23 mouse cellular contexts compared by ENCODE assay signal in genomic region chr19:51237509-51238180, GRCm38 (mm10).
"Had no signal": no experiment of that assay in that cellular context is flagged by ENCODE, and none has a peak within 500 bp of the region (broad histone marks: within the 10 kb centered on the region; RNA-seq: fewer than 3 reads in every experiment).

No protein-coding gene starts in this region.

- ATAC-seq: hindbrain, postnatal 0 days; intestine, embryonic 16.5 days; liver, embryonic 12.5 days had no signal

- H3K27ac ChIP-seq: gastrocnemius, adult 2 months; heart, embryonic 13.5 days; heart, embryonic 15.5 days; hindbrain, embryonic 13.5 days; hindbrain, embryonic 15.5 days; hindbrain, postnatal 0 days; limb, embryonic 13.5 days; limb, embryonic 15.5 days; liver, embryonic 12.5 days; liver, embryonic 14.5 days had no signal

- H3K9ac ChIP-seq: heart, embryonic 13.5 days; heart, embryonic 15.5 days; hindbrain, embryonic 13.5 days; hindbrain, embryonic 15.5 days; limb, embryonic 13.5 days; limb, embryonic 15.5 days; liver, embryonic 12.5 days; liver, embryonic 14.5 days had no signal

- H3K4me1 ChIP-seq: heart, embryonic 13.5 days; heart, embryonic 15.5 days; hindbrain, embryonic 13.5 days; hindbrain, embryonic 15.5 days; limb, embryonic 13.5 days; limb, embryonic 15.5 days; liver, embryonic 12.5 days had no signal

- H3K4me3 ChIP-seq: gastrocnemius, adult 2 months; heart, embryonic 13.5 days; heart, embryonic 15.5 days; hindbrain, embryonic 13.5 days; hindbrain, embryonic 15.5 days; limb, embryonic 13.5 days; limb, embryonic 15.5 days; liver, embryonic 12.5 days had no signal

- H3K27me3 ChIP-seq: heart, embryonic 13.5 days; heart, embryonic 15.5 days; hindbrain, embryonic 13.5 days; hindbrain, embryonic 15.5 days; limb, embryonic 13.5 days; limb, embryonic 15.5 days; liver, embryonic 12.5 days had no signal

- H3K36me3 ChIP-seq: heart, embryonic 13.5 days; heart, embryonic 15.5 days; hindbrain, embryonic 13.5 days; hindbrain, embryonic 15.5 days; limb, embryonic 13.5 days; limb, embryonic 15.5 days; liver, embryonic 12.5 days had no signal

- DNase-seq: gastrocnemius, adult 2 months; gastrocnemius, postnatal 10 days; gastrocnemius, postnatal 25 days; heart, adult 18-20 months; heart, postnatal 14 days; heart, postnatal 36 days; kidney, adult 11 months; kidney, postnatal 10 days; kidney, postnatal 36 days; layer of hippocampus, adult 9-11 months; layer of hippocampus, postnatal 36 days; left cerebral cortex, postnatal 4 days had no signal

- H3K9me3 ChIP-seq: heart, embryonic 13.5 days; heart, embryonic 15.5 days; hindbrain, embryonic 13.5 days; hindbrain, embryonic 15.5 days; limb, embryonic 13.5 days; limb, embryonic 15.5 days; liver, embryonic 12.5 days had no signal

- H3K4me2 ChIP-seq: heart, embryonic 11.5 days; heart, embryonic 13.5 days; heart, embryonic 15.5 days; hindbrain, embryonic 13.5 days; hindbrain, embryonic 15.5 days; limb, embryonic 13.5 days; limb, embryonic 15.5 days; liver, embryonic 12.5 days had no signal
